Mouse (Mus musculus) kidney, postnatal 0 days (tissue): ENCODE measurements at regions not wholly inside any gene's neighbourhood (a gene's known extent, or its start where the extent isn't known, plus 50 kb on each side); places are given as distances from the start of the nearest gene placed in this dataset.

ENCODE experiments used
- ATAC-seq: fragments of 200-750 bp; cut with Nextera tagmentation; replicated peaks from 2 replicates; pipeline ENCODE4 v1.8.0; 2017; ENCODE audit warnings: low read depth, moderate number of reproducible peaks, moderate TSS enrichment, moderate library complexity; ENCODE audit not compliant: low FRiP score
- DNase-seq: peaks from one replicate; pipeline ENCODE4 v3.0.0-alpha.2; 2016; ENCODE audit warnings: low spot score
- H3K27ac ChIP-seq: fragments of 300-500 bp; sonication (generic); 2 replicates; pipeline ENCODE4 v1.5.1; 2014; ENCODE audit warnings: mild to moderate bottlenecking
- H3K27me3 ChIP-seq: fragments of 300-500 bp; sonication (generic); 2 replicates; pipeline ENCODE4 v1.6.1; 2014; ENCODE audit warnings: low read length, mixed read lengths; ENCODE audit not compliant: insufficient read depth
- H3K36me3 ChIP-seq: fragments of 300-500 bp; sonication (generic); 2 replicates; pipeline ENCODE4 v1.6.1; 2014; ENCODE audit warnings: low read length, mixed read lengths; ENCODE audit not compliant: insufficient read depth
- H3K4me1 ChIP-seq: fragments of 300-500 bp; sonication (generic); replicated peaks from 2 replicates; pipeline ENCODE4 v1.6.1; 2014; ENCODE audit warnings: antibody characterized with exemption, low read length, mixed read lengths; ENCODE audit not compliant: insufficient read depth
- H3K4me2 ChIP-seq: fragments of 300-500 bp; sonication (generic); 2 replicates; pipeline ENCODE4 v1.6.1; 2014; ENCODE audit warnings: mild to moderate bottlenecking, low read length, moderate library complexity, mixed read lengths
- H3K4me3 ChIP-seq: fragments of 300-500 bp; sonication (generic); replicated peaks from 2 replicates; pipeline ENCODE4 v1.5.1; 2014; ENCODE audit warnings: low read depth, low read length
- H3K9ac ChIP-seq: fragments of 300-500 bp; sonication (generic); 2 replicates; pipeline ENCODE4 v1.6.1; 2014; ENCODE audit warnings: low read depth, low read length
- H3K9me3 ChIP-seq: fragments of 300-500 bp; sonication (generic); replicated peaks from 2 replicates; pipeline ENCODE4 v1.6.1; 2016; ENCODE audit warnings: low read length, inconsistent platforms, mixed read lengths
- CTCF ChIP-seq: IDR thresholded peaks from 2 replicates; pipeline ENCODE4 v1.5.1; 2016; ENCODE audit warnings: antibody characterized with exemption, low read depth, mild to moderate bottlenecking, moderate library complexity
- WGBS: fragments of 180-500 bp; shearing (Covaris S2); extraction: QIAGEN DNeasy Blood & Tissue Kit; methylation state at CpG from one replicate; pipeline ENCODE4 v1.1.7; 2014; 5-methylcytosine and 5-hydroxymethylcytosine counted together

DNA sequence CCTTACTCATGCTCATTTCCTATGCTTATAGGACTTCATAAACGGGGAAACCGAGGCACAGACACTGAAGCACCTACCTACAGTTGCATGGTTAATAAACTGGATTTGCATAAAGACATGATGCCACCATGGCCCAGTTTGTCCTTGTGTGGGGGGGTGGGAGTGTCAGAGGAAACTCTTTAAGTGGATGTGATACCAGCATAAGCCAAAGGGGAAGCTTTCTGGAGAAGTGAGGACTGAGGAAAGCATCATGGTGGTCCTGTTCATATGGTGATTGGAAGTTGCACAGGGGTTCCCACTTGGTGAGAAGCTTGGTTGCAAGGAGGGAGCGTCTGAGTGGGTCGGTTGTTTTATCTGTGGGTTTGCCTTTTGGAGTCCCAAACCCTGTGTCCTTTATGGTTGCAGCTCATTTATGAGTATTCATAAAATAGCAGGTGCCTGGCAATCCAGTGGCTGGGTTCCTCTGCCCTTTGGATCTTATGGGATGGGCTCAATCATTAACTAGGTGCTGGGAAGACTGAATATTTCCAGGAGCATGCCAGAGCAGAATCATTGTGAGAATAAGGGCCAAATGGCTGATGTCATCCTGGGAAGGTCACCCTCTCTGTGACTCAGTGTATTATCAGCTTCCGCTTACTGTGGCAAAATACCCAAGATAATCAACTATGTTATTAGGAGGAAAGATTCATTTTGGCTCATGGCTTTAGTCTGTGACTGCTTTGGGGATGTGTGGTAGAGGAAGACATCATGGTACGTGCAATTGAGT, 60.2 kb downstream of the Calml3 start:
- ATAC-seq (peak; percentile 70), DNase-seq (no peak)
- no peaks in the 10 kb centered on the region for H3K36me3 ChIP-seq
- H3K9me3 ChIP-seq: no peaks in the 10 kb centered on the region
- peaks cover 18% of the 10 kb centered on the region; the same call in 1 of the 2 replicates for H3K4me1 ChIP-seq
- no peak for TF ChIP-seq CTCF
- H3K27me3 ChIP-seq: no peaks in the 10 kb centered on the region
- H3K27ac ChIP-seq: no peak overlapping the region
- no peak overlapping the region for H3K4me3 ChIP-seq
- WGBS: 90% methylated on average over 6 of the region's 6 CpGs
- H3K9ac ChIP-seq: no peak overlapping the region
- no peak overlapping the region for H3K4me2 ChIP-seq

DNA sequence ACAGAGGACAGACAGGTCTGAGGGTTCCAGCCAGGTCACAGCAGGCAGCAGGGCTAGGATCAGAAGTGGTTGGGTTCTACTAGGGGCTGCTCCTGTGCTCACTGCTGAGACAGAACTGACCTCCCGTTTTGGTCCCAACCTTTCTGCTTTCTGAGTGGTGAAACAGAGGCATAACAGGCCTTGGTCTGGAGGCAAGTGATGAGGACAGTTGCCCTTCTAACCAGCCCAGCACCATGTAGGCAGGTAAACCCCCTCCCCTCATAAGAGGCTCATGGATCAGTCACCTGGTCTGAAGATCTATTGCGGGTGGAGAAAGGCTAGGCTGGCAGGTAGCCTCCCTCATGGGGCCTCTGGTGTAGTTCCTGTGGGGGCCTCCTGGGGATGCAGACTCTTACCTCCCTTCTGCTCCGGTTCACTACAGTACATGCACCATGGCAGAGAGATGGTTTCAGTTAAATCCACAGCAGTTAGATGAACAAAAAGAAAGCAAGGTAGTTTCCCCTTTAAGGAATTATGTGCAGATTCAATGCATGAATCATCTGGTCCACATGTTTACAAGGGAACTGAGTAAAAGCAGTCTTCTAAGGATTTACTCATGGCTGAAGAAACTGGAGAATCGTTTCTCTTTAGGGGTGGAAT, 61.2 kb downstream of the Calml3 start:
- no peak for TF ChIP-seq CTCF
- ATAC-seq: peak; percentile 34; the same call in 1 of the 2 replicates
- H3K4me3 ChIP-seq: no peak overlapping the region
- DNase-seq: no peak
- 43% methylated on average over 4 of the region's 4 CpGs for WGBS
- no peak overlapping the region for H3K4me2 ChIP-seq
- H3K9ac ChIP-seq: no peak overlapping the region
- H3K27ac ChIP-seq: peak overlapping the region; percentile 1; the same call in 1 of the 2 replicates
- H3K9me3 ChIP-seq: no peaks in the 10 kb centered on the region
- no peaks in the 10 kb centered on the region for H3K27me3 ChIP-seq
- H3K36me3 ChIP-seq: no peaks in the 10 kb centered on the region
- H3K4me1 ChIP-seq: peaks cover 18% of the 10 kb centered on the region; the same call in 1 of the 2 replicates

DNA sequence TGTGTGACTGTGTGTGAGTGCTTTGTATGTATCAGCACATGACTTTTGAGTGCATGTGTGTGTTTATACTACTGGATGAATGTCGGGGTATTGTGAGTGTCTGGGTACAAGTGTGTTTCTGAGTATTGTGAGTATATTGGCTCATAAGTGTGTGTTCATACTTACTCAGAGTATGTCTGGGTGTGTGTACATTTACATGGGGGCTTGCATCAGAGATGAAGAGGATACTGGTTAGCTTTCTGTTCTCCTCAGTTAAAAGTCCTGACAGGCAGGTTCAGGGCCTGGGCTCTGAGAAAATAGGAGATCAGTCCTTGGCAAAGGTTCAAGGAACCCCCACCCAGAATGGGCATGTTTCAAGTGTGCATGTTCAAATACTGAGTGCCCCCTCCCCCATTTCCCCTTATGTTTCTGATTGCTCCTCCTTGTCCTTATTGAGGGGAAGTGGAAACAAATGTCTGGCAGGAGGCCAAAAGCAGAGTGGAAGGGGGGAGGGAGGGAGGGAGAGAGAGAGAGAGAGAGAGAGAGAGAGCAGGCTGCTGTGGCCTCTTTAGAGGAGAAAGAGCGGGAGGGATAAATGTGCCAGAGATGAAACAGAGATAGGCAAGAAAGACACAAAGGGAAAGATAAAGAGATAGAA, 61.9 kb downstream of the Calml3 start:
- H3K27ac ChIP-seq: 0 out of 2 replicates have a peak overlapping the region, but pooled peaks have one; percentile 1
- WGBS: 42% methylated on average over 2 of the region's 2 CpGs
- H3K9me3 ChIP-seq: no peaks in the 10 kb centered on the region
- ATAC-seq (peak; percentile 38; the same call in 1 of the 2 replicates), DNase-seq (peak; percentile 36)
- no peak overlapping the region for H3K4me2 ChIP-seq
- peaks cover 18% of the 10 kb centered on the region; the same call in 1 of the 2 replicates for H3K4me1 ChIP-seq
- TF ChIP-seq CTCF: no peak
- no peak overlapping the region for H3K4me3 ChIP-seq
- H3K9ac ChIP-seq: no peak overlapping the region
- H3K27me3 ChIP-seq: no peaks in the 10 kb centered on the region
- H3K36me3 ChIP-seq: no peaks in the 10 kb centered on the region

DNA sequence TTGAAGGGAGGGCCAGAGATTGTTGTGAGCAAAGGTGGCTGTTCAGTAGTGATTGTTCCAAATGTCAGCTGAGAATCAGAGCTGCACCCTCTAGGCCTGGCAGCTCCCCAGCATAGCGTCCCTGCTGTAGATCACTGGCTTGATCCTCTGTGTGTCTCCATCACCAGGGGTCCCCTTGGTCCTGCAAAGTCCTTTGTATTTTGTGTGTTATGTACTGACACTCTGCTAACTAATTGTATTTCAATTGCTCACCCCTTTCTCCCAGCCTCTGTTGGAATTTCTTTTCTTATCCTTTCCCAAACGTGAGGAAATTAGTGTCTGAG, 73.5 kb downstream of the Calml3 start:
- no peak overlapping the region for H3K4me3 ChIP-seq
- no peaks in the 10 kb centered on the region for H3K27me3 ChIP-seq
- TF ChIP-seq CTCF: no peak
- no peak overlapping the region for H3K9ac ChIP-seq
- DNase-seq (no peak), ATAC-seq (peak; percentile 52; the same call in 1 of the 2 replicates)
- no peaks in the 10 kb centered on the region for H3K9me3 ChIP-seq
- H3K4me1 ChIP-seq: no peaks in the 10 kb centered on the region
- 20% methylated on average over 2 of the region's 2 CpGs for WGBS
- no peaks in the 10 kb centered on the region for H3K36me3 ChIP-seq
- no peak overlapping the region for H3K27ac ChIP-seq
- no peak overlapping the region for H3K4me2 ChIP-seq

DNA sequence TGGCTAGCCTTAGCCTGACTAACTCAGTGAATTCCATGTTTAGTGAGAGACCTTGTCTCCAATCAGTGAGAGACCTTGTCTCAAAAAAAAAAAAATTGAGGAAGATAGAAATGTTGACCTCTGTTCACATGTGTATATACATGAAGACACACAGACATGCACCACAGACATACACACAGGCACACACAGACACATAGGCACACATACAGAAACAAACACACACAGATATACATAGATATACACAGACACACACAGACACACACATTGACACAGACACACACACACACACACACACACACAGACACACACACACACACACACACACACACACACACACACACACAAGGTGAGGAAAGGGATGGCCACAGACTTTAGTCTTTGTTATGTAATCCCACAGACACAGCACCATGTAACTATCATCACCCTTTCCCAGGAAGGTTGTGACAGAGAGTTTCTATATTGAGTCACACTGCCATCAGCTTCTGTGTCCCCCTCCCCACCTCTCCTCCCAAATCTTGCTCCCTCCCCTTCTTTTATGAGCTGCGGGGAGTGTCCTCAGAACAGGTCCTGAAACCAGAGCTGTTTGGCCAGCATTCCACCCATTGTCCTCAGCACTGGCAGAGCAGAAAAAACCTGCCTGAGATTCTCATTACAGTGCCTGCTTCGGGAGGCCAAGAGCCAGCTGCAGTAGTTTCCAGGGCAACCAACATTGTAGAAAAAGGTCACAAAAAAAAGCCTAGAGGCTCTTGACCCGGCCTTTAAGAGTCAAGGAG, 74.0 kb downstream of the Calml3 start:
- WGBS: 4% methylated on average over 3 of the region's 3 CpGs
- H3K27ac ChIP-seq: no peak overlapping the region

DNA sequence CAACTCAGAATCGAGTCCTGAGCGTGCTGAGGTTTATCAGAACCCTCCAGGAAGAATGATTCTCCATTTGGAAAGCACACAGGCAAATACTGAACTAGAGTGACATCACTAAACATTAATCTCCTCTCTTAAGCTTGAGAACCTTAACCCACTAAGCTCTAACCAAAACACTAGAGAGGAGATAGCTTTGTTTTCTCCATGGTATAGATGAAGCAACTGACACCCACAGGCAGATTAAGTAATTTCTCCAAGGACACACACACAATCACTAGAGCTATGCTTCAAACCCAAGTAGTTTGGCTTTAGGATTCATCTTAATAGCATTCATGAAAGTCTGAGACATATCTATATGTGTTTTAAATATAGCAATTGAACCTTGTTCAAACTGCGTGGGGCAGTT, 75.2 kb downstream of the Calml3 start:
- Histone ChIP-seq H3K9me3 (no peaks in the 10 kb centered on the region), H3K9ac (no peak overlapping the region), H3K27ac (no peak overlapping the region), H3K4me2 (no peak overlapping the region), H3K4me3 (no peak overlapping the region), H3K36me3 (no peaks in the 10 kb centered on the region), H3K4me1 (no peaks in the 10 kb centered on the region), H3K27me3 (no peaks in the 10 kb centered on the region)
- no peak for ATAC-seq
- no peak for TF ChIP-seq CTCF
- 77% methylated on average over 3 of the region's 3 CpGs for WGBS
- no peak for DNase-seq

More for the DNA sequence above, 74.0 kb downstream of the Calml3 start:
- H3K9me3 ChIP-seq: no peaks in the 10 kb centered on the region
- no peak overlapping the region for H3K9ac ChIP-seq
- no peak overlapping the region for H3K4me3 ChIP-seq
- TF ChIP-seq CTCF: no peak
- ATAC-seq (peak; percentile 91), DNase-seq (peak; percentile 73)
- no peaks in the 10 kb centered on the region for H3K27me3 ChIP-seq
- no peaks in the 10 kb centered on the region for H3K36me3 ChIP-seq
- H3K4me2 ChIP-seq: no peak overlapping the region
- no peaks in the 10 kb centered on the region for H3K4me1 ChIP-seq
